Mouse (Mus musculus) stomach, embryonic 14.5 days (tissue): Measurements from ENCODE around the gene Fancb. TPM values are rescaled to one million over a fixed set of nuclear protein-coding genes. Genes with fewer than 3 reads are reported as not detected.

Experiments used
- ATAC-seq: fragments of 200-750 bp; cut with Nextera tagmentation; 2 replicates; pipeline ENCODE4 v1.8.0; 2017; ENCODE audit warnings: low read depth, moderate TSS enrichment; ENCODE audit not compliant: insufficient number of reproducible peaks, insufficient read depth, low FRiP score
- H3K27ac ChIP-seq: fragments of 300-500 bp; sonication (generic); 2 replicates; pipeline ENCODE4 v1.5.1; 2014; ENCODE audit warnings: mild to moderate bottlenecking, low read length, moderate library complexity, mixed read lengths
- H3K27me3 ChIP-seq: fragments of 300-500 bp; sonication (generic); 2 replicates; pipeline ENCODE4 v1.6.1; 2014; ENCODE audit warnings: low read length, control low read depth, mixed read lengths; ENCODE audit not compliant: control insufficient read depth, insufficient read depth
- H3K36me3 ChIP-seq: fragments of 300-500 bp; sonication (generic); 2 replicates; pipeline ENCODE4 v1.6.1; 2014; ENCODE audit warnings: mild to moderate bottlenecking, control low read depth, low read length, moderate library complexity, mixed read lengths; ENCODE audit not compliant: control insufficient read depth, insufficient read depth
- H3K4me1 ChIP-seq: fragments of 300-500 bp; sonication (generic); 2 replicates; pipeline ENCODE4 v1.6.1; 2014; ENCODE audit warnings: low read length, control low read depth, mixed read lengths; ENCODE audit not compliant: control insufficient read depth, insufficient read depth
- H3K4me2 ChIP-seq: fragments of 300-500 bp; sonication (generic); replicated peaks from 2 replicates; pipeline ENCODE4 v1.6.1; 2014; ENCODE audit warnings: low read depth, low read length, control low read depth
- H3K4me3 ChIP-seq: fragments of 300-500 bp; sonication (generic); 2 replicates; pipeline ENCODE4 v1.5.1; 2014; ENCODE audit warnings: low read depth, low read length, control low read depth
- H3K9ac ChIP-seq: fragments of 300-500 bp; sonication (generic); replicated peaks from 2 replicates; pipeline ENCODE4 v1.6.1; 2014; ENCODE audit warnings: low read depth, mild to moderate bottlenecking, control low read depth, low read length, moderate library complexity, mixed read lengths
- H3K9me3 ChIP-seq: fragments of 300-500 bp; sonication (generic); 2 replicates; pipeline ENCODE4 v1.6.1; 2016; ENCODE audit warnings: low read depth, low read length, control low read depth; ENCODE audit not compliant: control insufficient read depth
- WGBS: fragments of 180-500 bp; shearing (Covaris S2); extraction: QIAGEN DNeasy Blood & Tissue Kit; methylation state at CpG from one replicate; pipeline ENCODE4 v1.1.7; 2014; 5-methylcytosine and 5-hydroxymethylcytosine counted together
- polyA plus RNA-seq: library from polyadenylated mRNA; unstranded; fragments of >200 nt; fragmentation: Nextera tagmentation; extraction: Ambion mirVana; gene quantifications from 2 replicates; pipeline ENCODE4 v1.2.1, GENCODE M21; 2014

The Fancb gene
- 12.0 and 13.2 TPM in 2 replicates for polyA plus RNA-seq

DNA sequence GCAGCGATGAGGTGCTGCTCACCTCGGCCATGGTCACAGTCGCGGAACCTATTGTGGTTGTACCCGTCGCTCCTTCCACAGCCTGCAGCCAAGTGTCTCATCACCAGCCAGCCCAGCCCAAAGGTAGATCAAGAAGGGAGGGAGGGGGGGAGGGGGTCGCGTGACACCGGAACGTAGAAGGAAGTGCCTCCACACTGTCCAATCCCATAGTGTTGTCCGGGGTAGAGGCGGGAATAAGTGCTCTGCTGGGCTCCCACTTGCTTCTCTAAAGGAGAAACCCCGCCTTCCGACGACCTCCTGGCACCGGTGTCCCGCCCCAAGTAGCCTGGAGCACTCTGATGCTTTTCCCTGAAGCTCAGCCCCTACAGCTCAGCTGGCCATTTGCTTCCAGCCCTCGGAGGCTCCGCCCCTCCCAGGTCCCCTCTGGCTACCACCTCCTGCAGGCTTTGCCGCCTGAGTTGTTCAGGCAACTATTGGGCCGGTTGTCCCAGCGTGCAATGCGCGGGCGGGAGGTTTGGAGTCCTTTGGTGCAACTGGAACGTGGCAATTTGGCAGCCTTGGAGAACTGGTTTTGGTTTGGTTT is at the start of gene Fancb, which contains the start of gene Mospd2:
Gene Fancb (plus strand): TSS at position 400 of the 583 bp plus-strand sequence.
Gene Mospd2 (minus strand): TSS at position 183 of the 583 bp plus-strand sequence.
- peak within 1 kb of the TSS; percentile 35 for H3K4me3 ChIP-seq
- H3K4me1 ChIP-seq = no peaks in the 10 kb centered on the region
- H3K9ac ChIP-seq = peak within 1 kb of the TSS; percentile 31; the same call in 1 of the 2 replicates
- peak within 1 kb of the TSS; percentile 44; the same call in 1 of the 2 replicates for H3K27ac ChIP-seq
- H3K4me2 ChIP-seq = peak within 1 kb of the TSS; percentile 42
- H3K27me3 ChIP-seq = no peaks in the 10 kb centered on the region
- WGBS = 20% methylated on average over 26 of the region's 26 CpGs
- ATAC-seq = peak; percentile 99
- no peaks in the 10 kb centered on the region for H3K36me3 ChIP-seq
- H3K9me3 ChIP-seq = no peaks in the 10 kb centered on the region

DNA sequence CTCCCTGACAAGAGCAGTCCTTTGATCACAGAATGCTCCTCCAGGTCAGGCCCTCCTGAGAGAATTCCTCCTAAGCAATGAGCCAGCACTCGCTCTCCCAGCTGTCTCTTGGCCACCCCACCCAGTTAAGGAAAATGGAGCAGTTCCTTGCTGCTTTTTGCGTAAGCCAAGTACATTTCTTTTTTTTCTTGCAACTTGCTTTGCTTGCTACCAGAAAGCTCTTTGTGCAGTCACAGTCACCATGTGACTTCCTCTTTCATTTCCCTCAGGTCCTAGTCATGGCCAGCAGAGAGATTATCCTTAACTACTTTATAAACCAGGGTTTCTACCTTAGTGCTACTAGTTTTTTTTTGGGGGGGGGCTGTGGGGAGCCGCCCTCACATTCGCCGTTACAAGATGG is 38.9 kb upstream of the Fancb start:
- H3K27ac ChIP-seq = no peak overlapping the region
- H3K4me3 ChIP-seq = no peak overlapping the region
- H3K4me2 ChIP-seq = no peak overlapping the region
- no peaks in the 10 kb centered on the region for H3K4me1 ChIP-seq
- no peaks in the 10 kb centered on the region for H3K27me3 ChIP-seq
- no peak for ATAC-seq
- H3K36me3 ChIP-seq = no peaks in the 10 kb centered on the region
- 96% methylated on average over 5 of the region's 5 CpGs for WGBS
- H3K9me3 ChIP-seq = no peaks in the 10 kb centered on the region
- no peak overlapping the region for H3K9ac ChIP-seq

DNA sequence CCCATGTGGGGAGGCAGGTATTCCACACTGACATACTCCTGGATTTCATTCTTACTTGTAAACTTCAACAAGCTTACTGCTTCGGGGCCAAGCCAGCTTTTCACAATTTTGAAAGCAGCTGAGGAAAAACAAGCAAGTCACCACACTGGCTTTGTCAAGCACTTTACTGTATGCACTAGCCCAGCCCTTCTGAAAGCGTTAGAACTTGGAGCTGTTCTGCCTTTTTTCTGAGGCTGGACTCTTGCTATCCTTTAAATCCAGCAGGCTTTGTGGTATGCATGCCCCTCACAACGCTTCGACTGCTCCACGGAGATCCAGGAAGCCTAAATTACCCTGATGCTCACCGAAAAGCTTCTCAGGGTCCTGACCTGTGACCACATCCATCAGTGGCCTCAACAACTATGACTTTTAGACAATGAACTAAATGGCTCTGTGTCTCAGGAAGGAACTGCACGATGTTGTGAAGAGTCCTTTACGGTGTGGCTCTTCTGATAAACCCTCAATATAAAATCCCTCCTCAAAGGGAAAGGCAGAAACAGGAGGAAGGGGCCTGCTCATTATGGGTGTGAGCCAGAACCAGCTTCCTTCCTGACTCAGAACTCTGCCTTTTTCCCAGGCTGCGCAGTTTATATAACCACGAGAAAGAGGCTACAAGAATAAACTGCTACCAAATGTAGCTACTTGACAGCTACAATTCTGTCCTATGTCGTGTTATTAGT is 28.4 kb upstream of the Fancb start:
- Histone ChIP-seq H3K27ac (no peak overlapping the region), H3K9ac (no peak overlapping the region), H3K27me3 (no peaks in the 10 kb centered on the region), H3K4me3 (no peak overlapping the region), H3K4me1 (no peaks in the 10 kb centered on the region), H3K36me3 (no peaks in the 10 kb centered on the region), H3K4me2 (no peak overlapping the region), H3K9me3 (no peaks in the 10 kb centered on the region)
- no peak for ATAC-seq
- WGBS = 58% methylated on average over 11 of the region's 11 CpGs

DNA sequence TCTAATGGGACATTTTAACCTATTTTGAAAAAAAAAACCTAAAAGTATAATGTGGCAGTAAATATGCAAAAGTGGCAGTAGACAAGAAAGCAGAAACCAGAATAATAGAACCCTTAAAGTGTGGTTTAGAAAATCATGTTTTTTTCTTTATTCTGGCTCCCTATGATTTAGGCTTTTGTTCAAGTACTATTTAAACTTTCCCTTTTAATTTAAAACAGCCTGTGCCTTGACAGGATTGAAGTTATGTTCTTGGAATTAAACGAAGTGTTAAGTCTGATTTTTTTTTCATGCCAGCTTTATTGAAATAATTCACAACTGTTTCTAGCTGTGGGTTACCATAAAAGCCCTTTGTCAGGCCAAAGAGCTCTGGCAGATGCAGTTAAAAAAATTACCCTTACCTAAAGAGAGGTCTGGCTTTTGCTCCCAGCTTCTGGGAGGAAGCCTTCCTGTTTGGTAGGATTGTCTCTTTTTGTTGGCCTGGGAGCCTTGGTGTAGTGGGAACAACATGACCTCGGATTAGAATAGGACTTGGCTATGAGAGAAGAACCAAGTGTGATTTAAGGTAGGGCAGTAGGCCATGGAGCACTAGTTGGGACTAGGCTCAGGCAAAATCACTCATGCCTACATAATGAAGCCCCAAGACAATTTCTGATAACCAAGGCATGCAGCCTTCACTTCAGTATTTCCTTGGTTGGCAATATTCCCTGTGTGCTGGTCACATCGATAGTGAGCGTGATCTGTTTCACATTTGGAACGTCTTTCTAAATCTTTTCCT is 27.6 kb upstream of the Fancb start:
- no peak overlapping the region for H3K9ac ChIP-seq
- no peak overlapping the region for H3K27ac ChIP-seq
- no peak overlapping the region for H3K4me3 ChIP-seq
- H3K4me1 ChIP-seq = no peaks in the 10 kb centered on the region
- no peaks in the 10 kb centered on the region for H3K9me3 ChIP-seq
- no peaks in the 10 kb centered on the region for H3K27me3 ChIP-seq
- no peaks in the 10 kb centered on the region for H3K36me3 ChIP-seq
- no peak for ATAC-seq
- no peak overlapping the region for H3K4me2 ChIP-seq
- WGBS = 68% methylated on average over 5 of the region's 5 CpGs

DNA sequence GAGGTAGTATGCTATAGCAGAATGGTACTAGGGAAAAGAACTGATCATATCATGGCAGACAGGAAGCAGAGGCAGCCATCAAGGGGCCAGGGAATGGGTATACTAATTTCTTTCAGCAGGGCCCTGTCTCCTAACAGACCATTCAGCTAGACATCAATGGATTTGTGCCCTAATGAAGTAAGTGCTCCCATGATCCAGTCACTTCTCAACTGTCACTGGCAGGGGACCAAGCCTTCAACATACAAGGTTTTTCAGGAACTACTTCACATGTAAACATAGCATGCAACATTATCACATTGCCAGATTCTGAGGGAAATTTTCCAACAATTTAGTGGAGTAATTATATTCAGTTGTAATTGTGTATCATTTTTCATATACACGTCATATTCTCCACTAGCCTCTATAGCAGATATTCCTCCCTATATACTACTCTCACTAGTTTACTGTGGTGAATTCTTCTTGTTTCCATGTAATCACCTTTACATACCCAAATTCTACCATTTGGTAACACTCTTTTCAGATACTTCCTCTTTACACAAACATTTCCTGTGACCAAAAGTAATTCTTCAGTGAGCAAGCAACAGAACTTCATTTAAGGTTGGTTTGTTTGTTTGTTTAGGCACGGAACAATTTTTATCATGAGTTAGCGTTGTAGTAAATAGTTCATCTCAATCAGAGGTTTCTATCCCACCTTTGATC is 14.5 kb upstream of the Fancb start:
- Histone ChIP-seq H3K4me2 (no peak overlapping the region), H3K9ac (no peak overlapping the region), H3K27me3 (no peaks in the 10 kb centered on the region), H3K27ac (no peak overlapping the region), H3K36me3 (no peaks in the 10 kb centered on the region), H3K4me1 (no peaks in the 10 kb centered on the region), H3K4me3 (no peak overlapping the region), H3K9me3 (no peaks in the 10 kb centered on the region)
- 78% methylated on average over 3 of the region's 3 CpGs for WGBS
- no peak for ATAC-seq

DNA sequence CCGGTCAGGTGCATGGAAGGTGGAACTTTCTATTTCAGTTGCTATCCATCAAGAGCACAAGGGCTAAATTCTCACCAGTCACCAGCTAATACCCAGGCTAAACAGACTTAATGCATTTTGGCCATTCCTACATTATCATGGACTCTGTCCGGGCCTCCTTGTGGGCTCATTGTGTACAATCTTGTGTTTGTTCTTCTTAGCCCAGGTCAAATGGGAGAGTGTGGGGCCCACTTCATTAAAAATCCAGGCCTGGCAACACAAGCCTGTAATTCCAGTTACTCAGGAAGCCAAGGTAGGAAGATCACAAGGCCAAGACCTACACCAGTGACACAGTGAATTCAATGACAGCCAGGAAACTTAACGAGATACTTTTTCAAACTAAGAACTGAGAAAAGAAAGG is 9.2 kb upstream of the Fancb start:
- WGBS = 69% methylated on average over 3 of the region's 3 CpGs
- Histone ChIP-seq H3K9ac (no peak overlapping the region), H3K9me3 (no peaks in the 10 kb centered on the region), H3K36me3 (no peaks in the 10 kb centered on the region), H3K4me1 (no peaks in the 10 kb centered on the region), H3K27ac (no peak overlapping the region), H3K4me3 (no peak overlapping the region), H3K27me3 (no peaks in the 10 kb centered on the region), H3K4me2 (no peak overlapping the region)
- peak; percentile 28; the same call in 1 of the 2 replicates for ATAC-seq

DNA sequence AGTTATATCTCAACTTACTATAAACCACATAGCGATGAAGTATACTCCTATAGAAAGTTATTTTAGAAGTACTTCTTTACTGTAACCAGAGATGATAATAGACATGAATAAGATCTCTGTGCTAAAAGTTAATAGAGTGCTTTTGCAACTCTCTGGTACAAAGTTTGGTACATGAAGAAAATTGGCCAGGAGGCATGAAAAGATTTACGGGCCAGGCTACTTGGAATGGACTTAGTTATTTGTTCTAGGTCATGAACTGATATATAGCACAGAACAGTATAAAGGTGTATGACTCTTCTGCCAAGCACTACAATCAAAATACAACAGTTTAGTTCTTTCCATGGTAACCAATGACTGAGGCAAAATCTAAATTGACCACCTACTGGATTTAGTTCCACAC is 1.5 kb upstream of the Fancb start:
- no peak for ATAC-seq
- no peaks in the 10 kb centered on the region for H3K27me3 ChIP-seq
- peak overlapping the region; percentile 39 for H3K4me2 ChIP-seq
- H3K4me3 ChIP-seq = peak overlapping the region; percentile 35; the same call in 1 of the 2 replicates
- no peaks in the 10 kb centered on the region for H3K36me3 ChIP-seq
- H3K4me1 ChIP-seq = no peaks in the 10 kb centered on the region
- H3K9me3 ChIP-seq = no peaks in the 10 kb centered on the region
- no peak overlapping the region for H3K27ac ChIP-seq
- 94% methylated on average over 2 of the region's 2 CpGs for WGBS
- no peak overlapping the region for H3K9ac ChIP-seq

DNA sequence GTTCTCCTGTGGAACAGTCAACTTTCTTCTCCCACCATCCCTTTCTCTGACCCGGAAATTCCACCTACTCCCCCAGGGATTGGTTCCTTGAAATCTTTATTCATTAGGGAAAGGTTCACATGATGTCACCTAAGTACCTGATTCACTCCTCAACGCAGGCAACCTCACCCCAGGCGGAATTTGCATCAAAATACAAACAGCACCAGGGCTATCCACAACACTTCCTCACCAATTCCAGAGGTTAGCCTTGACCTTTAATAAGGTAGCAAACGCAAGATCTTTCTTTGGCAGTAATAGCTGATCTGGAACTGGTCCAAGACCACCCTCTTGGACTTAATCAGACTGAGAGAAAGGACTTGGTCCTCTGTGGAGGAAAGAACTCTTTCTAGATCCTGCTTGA is 22.7 kb downstream of the Fancb start:
- no peak for ATAC-seq
- no peak overlapping the region for H3K9ac ChIP-seq
- 37% methylated on average over 4 of the region's 4 CpGs for WGBS
- H3K4me1 ChIP-seq = no peaks in the 10 kb centered on the region
- H3K4me2 ChIP-seq = no peak overlapping the region
- no peaks in the 10 kb centered on the region for H3K9me3 ChIP-seq
- no peaks in the 10 kb centered on the region for H3K36me3 ChIP-seq
- H3K27ac ChIP-seq = no peak overlapping the region
- no peak overlapping the region for H3K4me3 ChIP-seq
- no peaks in the 10 kb centered on the region for H3K27me3 ChIP-seq
